Mouse (Mus musculus) MEL (cell line): ENCODE measurements at regions not wholly inside any gene's neighbourhood (a gene's known extent, or its start where the extent isn't known, plus 50 kb on each side); places are given as distances from the start of the nearest gene placed in this dataset.

Experiments used
- DNase-seq: peaks from one replicate; pipeline ENCODE4 v3.0.0; 2011; ENCODE audit warnings: low read depth, low spot score
- H3K27ac ChIP-seq: 2 replicates; pipeline ENCODE4 v1.5.1; 2012; ENCODE audit warnings: low read depth, mild to moderate bottlenecking, control low read depth, low read length, moderate library complexity; ENCODE audit not compliant: control insufficient read depth
- H3K27me3 ChIP-seq, 2 experiments: fragments of 150-350 bp in 1 of 2; sonication (generic) in 1 of 2; 2 replicates each; pipeline ENCODE4 v1.6.1; 2012; ENCODE audit warnings: low read length in 2 of 2, mild to moderate bottlenecking in 2 of 2, improper control_type of control experiment in 1 of 2, moderate library complexity in 1 of 2; ENCODE audit not compliant: insufficient read depth in 2 of 2, control insufficient read depth in 1 of 2
- H3K36me3 ChIP-seq, 2 experiments: 2 replicates each; pipeline ENCODE4 v1.6.1; 2012 to 2014; ENCODE audit warnings: low read length in 2 of 2, improper control_type of control experiment in 1 of 2, inconsistent platforms in 1 of 2, mild to moderate bottlenecking in 1 of 2; ENCODE audit not compliant: insufficient read depth in 2 of 2, control insufficient read depth in 1 of 2
- H3K4me1 ChIP-seq, 2 experiments: fragments of 150-350 bp in 1 of 2; sonication (generic) in 1 of 2; 2 replicates each; pipeline ENCODE4 v1.6.1; 2012; ENCODE audit warnings: low read length in 2 of 2, improper control_type of control experiment in 1 of 2, mild to moderate bottlenecking in 1 of 2; ENCODE audit not compliant: insufficient read depth in 2 of 2, control insufficient read depth in 1 of 2
- H3K4me3 ChIP-seq, 2 experiments: fragments of 150-350 bp in 1 of 2; sonication (generic) in 1 of 2; 2 replicates each; pipeline ENCODE4 v1.5.1; 2012; ENCODE audit warnings: low read depth in 2 of 2, low read length in 2 of 2, mild to moderate bottlenecking in 2 of 2, moderate library complexity in 2 of 2, control low read depth in 1 of 2, improper control_type of control experiment in 1 of 2; ENCODE audit not compliant: control insufficient read depth in 1 of 2, insufficient read depth in 1 of 2
- H3K79me2 ChIP-seq: 2 replicates; pipeline ENCODE4 v1.6.1; 2012; ENCODE audit warnings: mild to moderate bottlenecking, low read length, moderate library complexity; ENCODE audit not compliant: control insufficient read depth, poor library complexity, insufficient read depth
- H3K9ac ChIP-seq: 2 replicates; pipeline ENCODE4 v1.6.1; 2012; ENCODE audit warnings: low read depth, mild to moderate bottlenecking, control low read depth, low read length, moderate library complexity; ENCODE audit not compliant: control insufficient read depth, poor library complexity, severe bottlenecking
- H3K9me3 ChIP-seq: fragments of 150-350 bp; sonication (generic); replicated peaks from 2 replicates; pipeline ENCODE4 v1.6.1; 2012; ENCODE audit warnings: mild to moderate bottlenecking, low read length, improper control_type of control experiment, moderate library complexity; ENCODE audit not compliant: insufficient read depth
- ELF1 ChIP-seq: IDR thresholded peaks from 2 replicates; pipeline ENCODE4 v1.6.1; 2014; ENCODE audit warnings: low read depth, mild to moderate bottlenecking, inconsistent platforms, low read length, improper control_type of control experiment, moderate library complexity
- ETS1 ChIP-seq: IDR thresholded peaks from 2 replicates; pipeline ENCODE4 v1.6.1; 2012; ENCODE audit warnings: low read depth, mild to moderate bottlenecking, inconsistent platforms, low read length, improper control_type of control experiment, moderate library complexity
- GABPA ChIP-seq: IDR thresholded peaks from 2 replicates; pipeline ENCODE4 v1.6.1; 2012; ENCODE audit warnings: low read depth, mild to moderate bottlenecking, inconsistent platforms, low read length, improper control_type of control experiment, moderate library complexity
- GATA1 ChIP-seq: IDR thresholded peaks from 2 replicates; pipeline ENCODE4 v1.6.1; 2011; ENCODE audit warnings: low read depth, low read length, improper control_type of control experiment
- HCFC1 ChIP-seq: IDR thresholded peaks from 2 replicates; pipeline ENCODE4 v1.6.1; 2012; ENCODE audit warnings: low read depth, mild to moderate bottlenecking, inconsistent platforms, low read length, improper control_type of control experiment, moderate library complexity
- JUND ChIP-seq: IDR thresholded peaks from 2 replicates; pipeline ENCODE4 v1.6.1; 2011; ENCODE audit warnings: low read depth, mild to moderate bottlenecking, improper control_type of control experiment, low read length
- KAT2A ChIP-seq: conservative IDR thresholded peaks from 2 replicates; pipeline ENCODE4 v1.6.1; 2012; ENCODE audit warnings: low read depth, low read length, improper control_type of control experiment, inconsistent platforms
- MAFK ChIP-seq: IDR thresholded peaks from 2 replicates; pipeline ENCODE4 v1.6.1; 2011; ENCODE audit warnings: low read depth, mild to moderate bottlenecking, low read length, improper control_type of control experiment, borderline replicate concordance
- MAZ ChIP-seq: IDR thresholded peaks from 2 replicates; pipeline ENCODE4 v1.6.1; 2012; ENCODE audit warnings: low read depth, mild to moderate bottlenecking, inconsistent platforms, low read length, improper control_type of control experiment
- MXI1 ChIP-seq: IDR thresholded peaks from 2 replicates; pipeline ENCODE4 v1.6.1; 2011; ENCODE audit warnings: mild to moderate bottlenecking, low read depth, low read length, improper control_type of control experiment
- MYB ChIP-seq: IDR thresholded peaks from 2 replicates; pipeline ENCODE4 v1.6.1; 2011; ENCODE audit warnings: mild to moderate bottlenecking, low read depth, low read length, improper control_type of control experiment
- MYC ChIP-seq: IDR thresholded peaks from 2 replicates; pipeline ENCODE4 v1.6.1; 2011; ENCODE audit warnings: low read depth, mild to moderate bottlenecking, low read length, improper control_type of control experiment, moderate library complexity
- NRF1 ChIP-seq: IDR thresholded peaks from 2 replicates; pipeline ENCODE4 v1.6.1; 2014; ENCODE audit warnings: low read depth, mild to moderate bottlenecking, inconsistent platforms, low read length, improper control_type of control experiment, moderate library complexity; ENCODE audit not compliant: poor library complexity, insufficient read depth, severe bottlenecking
- POLR2AphosphoS5 ChIP-seq: IDR thresholded peaks from 2 replicates; pipeline ENCODE4 v1.6.1; 2012; ENCODE audit warnings: low read depth, borderline replicate concordance, mild to moderate bottlenecking, inconsistent platforms, low read length, moderate library complexity, mixed read lengths
- RAD21 ChIP-seq: IDR thresholded peaks from 2 replicates; pipeline ENCODE4 v1.6.1; 2011; ENCODE audit warnings: mild to moderate bottlenecking, low read depth, low read length, improper control_type of control experiment
- SMC3 ChIP-seq: IDR thresholded peaks from 2 replicates; pipeline ENCODE4 v1.6.1; 2011; ENCODE audit warnings: low read depth, low read length, improper control_type of control experiment
- TBP ChIP-seq: IDR thresholded peaks from 2 replicates; pipeline ENCODE4 v1.8.0; 2011; ENCODE audit warnings: low read depth, low read length, improper control_type of control experiment
- TCF12 ChIP-seq: IDR thresholded peaks from 2 replicates; pipeline ENCODE4 v1.6.1; 2014; ENCODE audit warnings: low read depth, mild to moderate bottlenecking, inconsistent platforms, low read length, improper control_type of control experiment, moderate library complexity
- UBTF ChIP-seq: IDR thresholded peaks from 2 replicates; pipeline ENCODE4 v1.6.1; 2012; ENCODE audit warnings: low read depth, mild to moderate bottlenecking, inconsistent platforms, low read length, improper control_type of control experiment, moderate library complexity, borderline replicate concordance; ENCODE audit not compliant: insufficient read depth
- USF1 ChIP-seq: IDR thresholded peaks from 2 replicates; pipeline ENCODE4 v1.6.1; 2014; ENCODE audit warnings: low read depth, mild to moderate bottlenecking, inconsistent platforms, low read length, improper control_type of control experiment, moderate library complexity
- ZC3H11A ChIP-seq: IDR thresholded peaks from 2 replicates; pipeline ENCODE4 v1.6.1; 2012; ENCODE audit warnings: low read depth, mild to moderate bottlenecking, inconsistent platforms, low read length, improper control_type of control experiment
- ZKSCAN1 ChIP-seq: IDR thresholded peaks from 2 replicates; pipeline ENCODE4 v1.6.1; 2012; ENCODE audit warnings: low read depth, mild to moderate bottlenecking, inconsistent platforms, low read length, improper control_type of control experiment, moderate library complexity

- Histone ChIP-seq H3K27me3 (no peaks in the 10 kb centered on the region; a peak in 1 of 4 replicates), H3K9ac (no peak overlapping the region), H3K79me2 (no peaks in the 10 kb centered on the region), H3K9me3 (no peaks in the 10 kb centered on the region), H3K36me3 (no peaks in the 10 kb centered on the region), H3K4me1 (no peaks in the 10 kb centered on the region), H3K4me3 (no peak overlapping the region), H3K27ac (no peak overlapping the region)
- TF ChIP-seq RAD21: no peak
- no peak for TF ChIP-seq MAFK
- no peak for TF ChIP-seq HCFC1
- TF ChIP-seq ETS1: no peak
- no peak for TF ChIP-seq MXI1
- TF ChIP-seq MYC: no peak
- TF ChIP-seq KAT2A: no peak
- no peak for TF ChIP-seq GATA1
- no peak for TF ChIP-seq TCF12
- no peak for TF ChIP-seq ZKSCAN1
- TF ChIP-seq MAZ: no peak
- TF ChIP-seq ELF1: no peak
- no peak for TF ChIP-seq POLR2AphosphoS5
- no peak for TF ChIP-seq SMC3
- no peak for TF ChIP-seq NRF1
- no peak for TF ChIP-seq GABPA
- no peak for DNase-seq
Measured at GRCm38 (mm10) chr10:83895741-83896150, 173.1 kb downstream of the 1500009L16Rik start.

- Histone ChIP-seq H3K36me3 (no peaks in the 10 kb centered on the region), H3K4me3 (no peak overlapping the region), H3K4me1 (no peaks in the 10 kb centered on the region), H3K79me2 (no peaks in the 10 kb centered on the region), H3K27me3 (no peaks in the 10 kb centered on the region; a peak in 1 of 4 replicates), H3K27ac (no peak overlapping the region), H3K9ac (no peak overlapping the region), H3K9me3 (no peaks in the 10 kb centered on the region)
- no peak for DNase-seq
- no peak for TF ChIP-seq USF1
- no peak for TF ChIP-seq HCFC1
- TF ChIP-seq GABPA: no peak
- no peak for TF ChIP-seq MYB
- no peak for TF ChIP-seq UBTF
- TF ChIP-seq MAFK: no peak
- no peak for TF ChIP-seq NRF1
- no peak for TF ChIP-seq ZC3H11A
- TF ChIP-seq TBP: no peak
- no peak for TF ChIP-seq JUND
Measured at GRCm38 (mm10) chr10:83896160-83896559, 173.5 kb downstream of the 1500009L16Rik start.
